Mouse (Mus musculus) bone marrow, adult 2 months (tissue): ENCODE results near the gene Tead4.
A peak's percentile ranks its signal among the peaks of the same experiment; 100 is the strongest.

Experiments used
- CTCF ChIP-seq: fragments of 200-500 bp; IDR thresholded peaks from 2 replicates; pipeline ENCODE4 v1.5.1; 2011; ENCODE audit warnings: low read length, control low read depth; ENCODE audit not compliant: control insufficient read depth, insufficient read depth
- POLR2A ChIP-seq: fragments of 200-500 bp; IDR thresholded peaks from 2 replicates; pipeline ENCODE4 v1.6.1; 2011; ENCODE audit warnings: low read depth, mild to moderate bottlenecking, control low read depth, low read length, borderline replicate concordance; ENCODE audit not compliant: control insufficient read depth

- TF ChIP-seq CTCF = no peak
- TF ChIP-seq POLR2A = peak; percentile 42; the same call in 1 of the 2 replicates
These were observed 100.3 kb downstream of the Tead4 start for GRCm38 (mm10) chr6:128200116-128200846.
